Mouse (Mus musculus) regulatory T cell (primary cell): ENCODE measurements around the gene Ceacam20.
"Not testable (repeated sequence)": the region's sequence is repeated elsewhere in the genome, so short reads cannot be mapped to it uniquely, and the experiment has no call there.

Experiments
- in situ Hi-C: fragments of 300-600 bp; cut with MboI, MseI; formaldehyde crosslinking; loops from one replicate; pipeline ENCODE4 v1.15.1; 2025; ENCODE audit warnings: high pct_unique_total_duplicates

Gene Ceacam20

GRCm38 (mm10) chr7:19964985-19965579 is at the start of gene Ceacam20:
Ceacam20 (plus strand) TSS chr7:19965412.
- in situ Hi-C loops = no loop called here

DNA sequence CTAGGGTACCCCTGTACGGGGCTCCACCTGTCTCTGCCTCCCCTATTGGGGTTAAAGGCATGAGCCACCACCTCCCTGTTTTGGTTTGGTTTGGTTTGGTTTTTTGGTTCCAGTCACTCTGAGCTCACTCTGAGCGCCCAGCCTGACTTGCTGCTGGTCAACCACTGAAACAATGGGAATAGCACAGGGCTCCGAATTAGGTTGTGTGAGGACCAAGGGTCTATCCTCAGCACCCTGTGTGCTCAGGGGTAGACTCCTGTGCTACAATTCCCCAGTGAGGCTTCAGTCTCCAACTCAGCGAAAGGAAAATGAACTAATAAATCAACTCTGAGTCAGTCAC is 45.1 kb upstream of the Ceacam20 start:
- in situ Hi-C loops = no loop called here

DNA sequence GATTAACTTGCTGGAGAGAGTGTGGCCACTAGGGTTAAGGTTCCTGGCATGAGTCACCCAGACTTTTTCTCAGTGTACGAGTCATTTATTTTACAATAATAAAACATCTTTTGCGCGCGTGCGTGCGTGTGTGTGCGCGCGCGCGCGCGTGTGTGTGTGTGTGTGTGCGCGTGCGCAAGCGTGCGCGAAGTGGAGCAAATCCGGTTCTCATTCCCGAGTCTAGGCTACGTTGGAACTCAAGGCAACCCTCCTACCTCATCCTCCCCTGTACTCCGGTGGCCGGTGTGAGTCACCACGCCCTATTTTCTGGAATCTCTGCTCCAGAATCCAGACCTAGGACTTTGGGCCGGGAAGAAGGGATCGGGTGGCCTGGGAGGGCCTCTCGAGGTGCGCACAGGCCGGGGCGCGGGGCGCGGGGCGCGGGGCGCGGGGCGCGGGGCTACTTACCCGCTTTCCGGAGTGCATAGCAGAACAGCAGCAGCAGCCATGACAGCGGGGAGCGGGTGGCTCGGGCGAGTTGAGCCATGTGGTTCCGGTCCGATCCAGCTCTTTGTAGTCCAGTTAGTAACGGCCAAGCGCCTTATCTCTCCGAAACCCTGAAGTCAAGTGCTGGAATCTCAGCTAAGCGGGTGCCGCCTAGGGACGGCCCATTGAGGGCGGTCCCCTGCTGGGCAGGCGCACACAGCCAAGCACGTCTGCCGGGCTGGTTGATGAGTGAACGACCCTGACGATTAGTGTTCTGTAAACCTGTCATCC is 44.5 kb upstream of the Ceacam20 start, which contains the start of gene Pvr:
TSS of gene Pvr (minus strand) at position 655 of the 756 bp plus-strand sequence.
- in situ Hi-C loops = no loop called here

- in situ Hi-C loops = no loop called here
Observed at GRCm38 (mm10) chr7:19923354-19923753, 41.9 kb upstream of the Ceacam20 start.

- in situ Hi-C loops = no loop called here
Observed at GRCm38 (mm10) chr7:19923797-19924196, 41.4 kb upstream of the Ceacam20 start.

DNA sequence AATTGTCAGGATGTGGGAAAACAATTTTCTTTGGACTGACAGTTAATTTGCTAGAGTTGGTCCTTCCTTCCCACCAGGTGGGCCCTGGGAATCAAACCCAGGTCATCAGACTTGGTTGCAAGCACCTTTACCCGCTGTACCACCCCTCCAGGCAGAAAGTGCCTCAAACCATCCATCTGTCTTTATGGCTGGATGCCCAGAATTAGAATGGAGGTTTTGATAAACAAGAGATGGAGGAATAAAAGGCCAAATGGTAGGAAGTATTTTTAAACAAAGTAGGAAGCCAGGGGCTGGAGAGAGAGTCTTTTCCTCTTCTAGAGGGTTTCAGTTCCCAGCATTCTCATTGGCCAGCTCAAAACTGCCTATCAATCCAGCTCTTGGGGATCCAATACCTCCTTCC is 39.8 kb upstream of the Ceacam20 start:
- in situ Hi-C loops = no loop called here

DNA sequence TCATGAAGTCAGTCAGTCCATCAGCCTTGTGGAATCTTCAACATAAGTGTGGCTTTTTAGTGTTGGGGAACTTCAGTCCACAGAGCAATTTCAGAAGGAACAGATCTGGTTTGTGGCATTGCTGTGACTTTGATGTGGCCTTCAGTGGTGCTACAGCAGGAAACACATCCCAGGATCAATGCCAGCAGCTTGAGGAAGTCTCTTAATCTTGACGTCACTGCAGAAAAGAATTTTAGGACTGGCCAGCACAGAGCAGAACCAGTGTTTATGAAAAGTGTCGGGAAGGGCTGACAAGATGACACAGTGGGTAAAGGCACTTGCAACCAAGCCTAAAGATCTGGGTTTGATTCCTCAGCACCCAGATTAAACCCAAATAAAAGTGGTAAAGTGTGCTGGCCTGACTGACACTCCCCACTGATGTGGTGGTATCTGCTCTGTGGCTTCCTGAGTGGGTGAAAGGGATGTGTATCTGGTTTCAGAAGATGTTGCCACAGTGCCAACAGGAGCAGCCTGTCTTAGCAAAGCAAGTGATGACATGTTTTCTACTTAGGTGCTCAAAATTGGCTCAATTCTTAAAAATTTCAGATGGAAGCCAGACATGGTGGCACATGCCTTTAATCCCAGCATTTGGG is 38.2 kb upstream of the Ceacam20 start:
- in situ Hi-C loops = no loop called here

GRCm38 (mm10) chr7:19928486-19928885 is 36.7 kb upstream of the Ceacam20 start:
- in situ Hi-C loops = no loop called here

GRCm38 (mm10) chr7:19930481-19930880 is 34.7 kb upstream of the Ceacam20 start:
- in situ Hi-C loops = not testable (repeated sequence)

GRCm38 (mm10) chr7:19932133-19932876 is 32.9 kb upstream of the Ceacam20 start:
- in situ Hi-C loops = no loop called here

- in situ Hi-C loops = no loop called here
Observed at GRCm38 (mm10) chr7:19932877-19933809, 32.1 kb upstream of the Ceacam20 start.

DNA sequence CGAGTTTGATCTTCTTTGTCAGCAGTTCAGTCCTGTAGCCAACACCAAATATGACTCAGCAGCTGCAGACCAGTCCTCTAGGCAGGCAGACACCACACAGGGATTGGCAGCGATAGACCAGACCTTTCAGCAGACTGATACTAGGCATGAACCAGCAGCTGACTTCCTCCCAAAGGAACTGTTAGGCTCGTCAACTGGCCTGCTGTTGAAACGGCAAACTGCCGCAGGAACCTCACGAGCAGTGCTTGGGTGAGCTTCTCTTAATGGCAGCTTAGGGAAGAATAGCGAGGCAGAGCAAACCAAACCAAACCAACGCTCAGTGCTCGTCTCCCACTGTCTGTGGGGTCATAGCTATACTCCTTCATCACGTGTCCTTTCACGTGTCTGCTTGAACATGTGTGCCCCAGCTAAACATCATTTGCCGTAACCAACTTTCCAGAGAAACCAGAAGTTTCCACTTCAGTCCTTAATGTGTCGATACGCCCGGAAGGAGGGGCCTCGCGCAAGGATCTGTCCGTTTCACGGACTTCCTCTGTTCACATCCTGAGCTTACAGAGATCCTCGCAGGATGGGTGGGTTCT is 30.0 kb upstream of the Ceacam20 start:
- in situ Hi-C loops = no loop called here

DNA sequence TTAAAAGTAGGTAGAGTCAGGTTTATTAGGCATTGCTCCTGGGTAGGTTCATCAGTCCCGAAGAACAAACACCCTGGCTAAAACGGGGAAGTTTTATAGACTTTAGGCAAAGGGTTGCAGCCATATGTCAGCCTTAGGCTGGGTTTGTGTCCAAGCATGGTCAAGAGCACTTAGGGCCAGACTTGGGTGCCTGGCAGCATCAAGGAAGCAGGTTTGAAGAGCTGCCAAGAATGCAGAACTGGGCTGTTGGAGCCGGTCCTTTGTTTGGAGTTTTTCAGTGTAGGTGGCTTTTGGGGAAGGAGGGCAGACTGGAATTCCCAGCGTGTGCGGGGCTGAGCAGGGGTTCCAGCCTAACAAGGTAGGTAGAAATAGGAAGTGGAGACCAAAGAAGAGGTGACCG is 29.3 kb upstream of the Ceacam20 start:
- in situ Hi-C loops = no loop called here

DNA sequence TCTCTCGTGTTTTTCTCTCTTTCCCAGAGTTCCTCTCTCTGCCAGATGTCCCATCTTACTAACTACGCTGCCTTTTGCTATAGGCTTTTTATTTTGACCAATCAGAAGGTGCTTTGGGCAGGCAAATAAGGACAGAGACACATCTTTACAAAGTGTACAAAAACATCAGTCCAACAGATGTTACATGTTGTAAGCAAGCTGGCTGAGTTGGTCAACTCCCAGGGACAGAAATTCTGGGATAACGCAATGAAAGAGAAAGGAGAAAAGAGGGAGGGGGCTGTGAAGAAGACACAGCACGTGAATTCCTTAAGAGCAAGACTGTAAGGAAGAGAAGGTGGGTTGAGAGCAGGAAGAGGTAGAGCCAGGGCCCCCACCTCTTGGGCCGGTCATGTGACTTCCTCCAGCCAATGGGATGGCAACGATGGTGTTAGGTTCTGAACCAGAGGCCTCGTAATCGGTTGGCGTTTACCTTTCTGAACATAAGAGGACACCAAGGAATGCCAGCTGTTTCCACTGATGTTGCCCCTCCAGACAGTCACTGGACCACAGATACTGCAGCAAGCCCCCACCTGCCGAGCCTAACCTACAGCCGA is 27.9 kb upstream of the Ceacam20 start:
- in situ Hi-C loops = no loop called here

DNA sequence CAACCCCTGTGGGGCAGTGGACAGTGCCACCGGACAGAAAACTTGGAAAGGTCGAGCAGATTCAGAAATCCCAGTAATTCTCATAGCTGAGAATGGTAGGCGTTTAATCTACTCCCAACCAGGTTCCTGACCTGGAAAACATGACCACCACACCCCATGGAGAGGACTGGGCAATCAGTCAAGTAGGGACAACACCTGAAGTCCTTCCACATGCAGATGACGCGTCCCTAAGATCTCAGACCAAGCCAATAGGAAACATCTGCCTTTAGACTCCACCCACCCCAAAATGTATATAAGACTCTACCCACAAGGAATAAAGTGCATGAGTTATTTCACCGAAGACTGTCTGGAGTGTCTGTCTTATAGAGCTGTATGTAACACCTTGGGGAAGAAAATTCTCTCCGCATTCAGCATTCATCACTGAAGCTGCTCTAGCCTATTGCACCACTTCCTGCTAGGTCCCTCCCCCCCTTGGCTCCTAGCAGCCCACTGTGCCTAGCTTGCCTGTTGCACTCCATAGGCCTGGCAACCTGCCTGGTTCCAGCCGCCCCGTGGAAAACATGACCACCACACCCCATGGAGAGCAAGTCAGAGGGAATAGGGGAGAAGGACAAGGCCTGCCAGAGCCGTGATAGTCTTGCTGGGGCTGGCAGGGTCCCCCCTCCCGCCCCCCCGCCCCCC is 25.5 kb upstream of the Ceacam20 start:
- in situ Hi-C loops = loop anchor here (10.0 kb wide), 1 partner anchor 615 kb away; no protein-coding TSS in a partner anchor

DNA sequence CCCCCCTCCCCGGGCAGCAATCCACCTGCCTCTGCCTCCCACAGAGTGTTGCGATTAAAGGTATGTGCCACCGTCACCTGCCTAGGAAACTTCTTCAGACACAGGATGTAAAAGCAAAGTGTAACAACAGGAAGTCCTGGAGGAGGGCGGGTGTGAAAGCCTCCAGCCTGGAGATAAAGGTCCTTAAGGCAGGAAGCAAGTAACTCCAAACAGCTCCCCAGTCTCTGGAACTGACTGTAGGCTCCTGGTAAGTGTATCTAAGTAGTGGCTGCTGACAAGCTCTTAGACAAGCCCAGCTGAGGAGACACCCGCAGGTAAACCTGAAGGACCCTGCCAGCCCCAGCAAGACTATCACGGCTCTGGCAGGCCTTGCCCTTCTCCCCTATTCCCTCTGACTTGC is 25.0 kb upstream of the Ceacam20 start:
- in situ Hi-C loops = loop anchor here (10.0 kb wide), 1 partner anchor 615 kb away; no protein-coding TSS in a partner anchor

GRCm38 (mm10) chr7:19944709-19945108 is 20.5 kb upstream of the Ceacam20 start:
- in situ Hi-C loops = loop anchor here (10.0 kb wide), 1 partner anchor 620 kb away; no protein-coding TSS in a partner anchor

DNA sequence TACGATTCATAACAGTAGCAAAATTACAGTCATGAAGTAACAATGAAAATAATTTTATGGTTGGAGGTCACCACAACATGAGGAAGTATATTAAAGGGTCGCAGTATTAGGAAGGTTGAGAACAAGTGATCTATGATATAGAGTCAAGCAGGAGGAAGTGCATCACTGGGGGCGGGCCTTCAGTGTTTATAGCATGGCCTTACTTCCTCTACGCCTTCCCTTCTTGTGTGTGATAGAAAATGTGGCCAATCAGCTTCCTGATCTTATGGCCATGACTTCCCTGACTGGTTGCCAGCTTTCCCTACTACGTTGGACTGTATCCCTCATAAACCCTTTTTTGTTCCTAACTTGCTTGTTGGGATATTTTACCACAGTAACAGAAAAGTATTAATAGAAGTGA is 20.0 kb upstream of the Ceacam20 start:
- in situ Hi-C loops = loop anchor here (10.0 kb wide), 1 partner anchor 620 kb away; no protein-coding TSS in a partner anchor

GRCm38 (mm10) chr7:19945821-19946515 is 19.2 kb upstream of the Ceacam20 start:
- in situ Hi-C loops = loop anchor here (10.0 kb wide), 1 partner anchor 621 kb away; no protein-coding TSS in a partner anchor
